Mouse (Mus musculus) gastrocnemius, postnatal 10 days (tissue): ENCODE measurements around the gene Duoxa1. TPM values are rescaled to one million over a fixed set of nuclear protein-coding genes. Genes with fewer than 3 reads are reported as not detected.

Experiments used
- DNase-seq: peaks from one replicate; pipeline ENCODE4 v3.0.0; 2021; ENCODE audit warnings: mixed read lengths
- total RNA-seq, 2 experiments: library from RNA; stranded (reverse); gene quantifications; 2 replicates each; pipeline ENCODE4 v1.2.3; 2021

Gene Duoxa1
- total RNA-seq, 2 experiments from 2014 or later = 0.31 to 0.79 TPM

- DNase-seq = no peak
These were observed 16.0 kb downstream of the Duoxa1 start for GRCm38 (mm10) chr2:122297271-122298095.

GRCm38 (mm10) chr2:122294916-122295315 is 18.6 kb downstream of the Duoxa1 start:
- no peak for DNase-seq

- DNase-seq = no peak
These were observed 27.4 kb downstream of the Duoxa1 start for GRCm38 (mm10) chr2:122286137-122286536.

- no peak for DNase-seq
These were observed 29.4 kb downstream of the Duoxa1 start for GRCm38 (mm10) chr2:122284091-122284490.

GRCm38 (mm10) chr2:122278769-122279168 is 34.8 kb downstream of the Duoxa1 start:
- DNase-seq = no peak

GRCm38 (mm10) chr2:122266407-122267193 is 46.9 kb downstream of the Duoxa1 start:
- no peak for DNase-seq

GRCm38 (mm10) chr2:122264690-122265089 is 48.8 kb downstream of the Duoxa1 start:
- no peak for DNase-seq

GRCm38 (mm10) chr2:122260729-122261128 is 52.8 kb downstream of the Duoxa1 start:
- DNase-seq = no peak

GRCm38 (mm10) chr2:122255997-122256396 is 57.5 kb downstream of the Duoxa1 start:
- DNase-seq = no peak

Other genes with a start within 250 kb of the Duoxa1 start
- 1 to 10 TPM; 7.6 to 8.9 TPM for gene Spg11, start 195.3 kb downstream of the Duoxa1 start, total RNA-seq
- gene B2m, start 166.0 kb downstream of the Duoxa1 start, total RNA-seq = 100 to 1,000 TPM; 109 to 137 TPM
- gene Trim69, start 153.0 kb downstream of the Duoxa1 start, total RNA-seq = not detected
- gene Patl2, start 127.5 kb downstream of the Duoxa1 start, total RNA-seq = not detected
- gene Terb2, start 127.5 kb downstream of the Duoxa1 start, total RNA-seq = not detected
- 10 to 100 TPM; 16.5 to 19.1 TPM for gene Sord, start 79.0 kb downstream of the Duoxa1 start, total RNA-seq
- gene Duox2, start 15.3 kb downstream of the Duoxa1 start, total RNA-seq = under 1 TPM; 0.33 to 0.34 TPM
- gene Duoxa2, start 14.8 kb downstream of the Duoxa1 start, total RNA-seq = not detected
- under 1 TPM; 0.19 to 0.43 TPM for gene Duox1, start 1.9 kb upstream of the Duoxa1 start, total RNA-seq
- gene Shf, start 55.4 kb upstream of the Duoxa1 start, total RNA-seq = 1 to 10 TPM; 7.5 to 9.4 TPM
- 10 to 100 TPM in 1 of 2 experiments, 1 to 10 TPM in 1; 7.0 to 11.4 TPM for gene Slc28a2, start 112.7 kb upstream of the Duoxa1 start, total RNA-seq
- under 1 TPM; 0.19 to 0.36 TPM for gene Gm14085, start 171.2 kb upstream of the Duoxa1 start, total RNA-seq